In genomic region chr1:163380072-163380471, GRCm38 (mm10) we compare ENCODE assay signal across 10 mouse cellular contexts. TPM values are rescaled to one million over a fixed set of nuclear protein-coding genes. Genes with fewer than 3 reads are reported as not detected.
DNase-seq lines count a peak whose midpoint lies in the region; ATAC-seq lines count a peak whose summit lies in the region.
"Had no signal": no experiment of that assay in that cellular context is flagged by ENCODE, and none has a peak within 500 bp of the region (broad histone marks: within the 10 kb centered on the region; RNA-seq: fewer than 3 reads in every experiment).

No protein-coding gene starts in this region.

- H3K27me3 ChIP-seq in heart, embryonic 10.5 days (ENCODE audit: insufficient read depth, poor library complexity, severe bottlenecking): no peaks in the 10 kb centered on the region
- no peaks in the 10 kb centered on the region for H3K27me3 ChIP-seq in heart, embryonic 15.5 days
- H3K27me3 ChIP-seq: limb, embryonic 13.5 days had no signal

- no peak overlapping the region for H3K9ac ChIP-seq in heart, embryonic 15.5 days
- H3K9ac ChIP-seq: limb, embryonic 13.5 days had no signal

- ATAC-seq in heart, embryonic 15.5 days (replicated peaks; ENCODE audit: insufficient number of reproducible peaks, insufficient read depth, low FRiP score, low read depth): no peak

- no peak overlapping the region for H3K4me2 ChIP-seq in heart, embryonic 15.5 days
- H3K4me2 ChIP-seq: limb, embryonic 13.5 days had no signal

- intact Hi-C loops in left cerebral cortex, postnatal 25 days (cut with DNase I): no loop called here

- 0 out of 2 replicates have a peak, but pooled peaks cover under 1% of the 10 kb centered on the region for H3K36me3 ChIP-seq in heart, embryonic 10.5 days
- H3K36me3 ChIP-seq in heart, embryonic 15.5 days: no peaks in the 10 kb centered on the region

- H3K27ac ChIP-seq in heart, embryonic 10.5 days: no peak overlapping the region
- H3K27ac ChIP-seq in heart, embryonic 15.5 days: peak overlapping the region; percentile 59; the same call in 1 of the 2 replicates
- H3K27ac ChIP-seq: limb, embryonic 13.5 days had no signal

- DNase-seq in heart, adult 18-20 months: peak; percentile 56 to 71
- no peak for DNase-seq in heart, embryonic 10.5 days (ENCODE audit: low spot score)
- DNase-seq in 3134 (ENCODE audit: extremely low read depth, insufficient read length, low spot score) (peak; percentile 42), adipocyte (ENCODE audit: low spot score) (peak; percentile 86)
- no peak for DNase-seq in testis, postnatal 10 days (ENCODE audit: low spot score)
- no peak for DNase-seq in left cerebral cortex, postnatal 25 days (ENCODE audit: low spot score in 2 of 2)
- DNase-seq in thymus, postnatal 4 days: no peak
- DNase-seq: layer of hippocampus, adult 9-11 months had no signal

- H3K4me1 ChIP-seq in heart, embryonic 10.5 days: 0 out of 2 replicates have a peak, but pooled peaks cover 3% of the 10 kb centered on the region
- peaks cover 12% of the 10 kb centered on the region; the same call in 1 of the 2 replicates for H3K4me1 ChIP-seq in heart, embryonic 15.5 days (replicated peaks)

- no peaks in the 10 kb centered on the region for H3K9me3 ChIP-seq in heart, embryonic 10.5 days
- no peaks in the 10 kb centered on the region for H3K9me3 ChIP-seq in heart, embryonic 15.5 days (replicated peaks)
- H3K9me3 ChIP-seq: limb, embryonic 13.5 days had no signal

- no peak overlapping the region for H3K4me3 ChIP-seq in heart, embryonic 10.5 days
- no peak overlapping the region for H3K4me3 ChIP-seq in heart, embryonic 15.5 days
- H3K4me3 ChIP-seq: limb, embryonic 13.5 days had no signal

- 53% methylated on average over 4 of the region's 4 CpGs for WGBS in heart, embryonic 10.5 days
- 45% methylated on average over 4 of the region's 4 CpGs for WGBS in heart, embryonic 15.5 days

RNA-seq across cellular contexts. Expression of gene Gorab, which starts 23.4 kb away (rescaled TPM):
- 1 to 10 TPM; 1.9 to 3.1 TPM for total RNA-seq in heart, adult 18-20 months (2021)
- 14.2 and 15.3 TPM in 2 replicates for polyA plus RNA-seq in heart, embryonic 10.5 days (2016; fragmentation: Nextera tagmentation; extraction: Ambion mirVana)
- 9.1 and 10.9 TPM in 2 replicates for polyA plus RNA-seq in heart, embryonic 15.5 days (2015; fragmentation: Nextera tagmentation; extraction: Ambion mirVana)
- 10 to 100 TPM; 12.1 to 12.9 TPM for total RNA-seq in left cerebral cortex, postnatal 25 days (2021)

Comparison
In these comparisons a context has a peak if more than half of its experiments do, and no peak if none do; other contexts are left out.
1. DNase-seq: peak in heart, adult 18-20 months (2 of 2), 3134 (single experiment) and adipocyte (single experiment); none in heart, embryonic 10.5 days (single experiment), testis, postnatal 10 days (single experiment), left cerebral cortex, postnatal 25 days (0 of 2) and thymus, postnatal 4 days (single experiment).